Mouse (Mus musculus) c-Kit-negative CD71-positive TER-119-positive erythroid progenitor cells, embryonic 14.5 days (primary cell): ENCODE measurements around the gene Mitf.

ENCODE experiments used
- DNase-seq: peaks from one replicate; pipeline ENCODE4 v3.0.0-alpha.2; 2013; ENCODE audit warnings: low read depth, low spot score

Mitf gene

DNA sequence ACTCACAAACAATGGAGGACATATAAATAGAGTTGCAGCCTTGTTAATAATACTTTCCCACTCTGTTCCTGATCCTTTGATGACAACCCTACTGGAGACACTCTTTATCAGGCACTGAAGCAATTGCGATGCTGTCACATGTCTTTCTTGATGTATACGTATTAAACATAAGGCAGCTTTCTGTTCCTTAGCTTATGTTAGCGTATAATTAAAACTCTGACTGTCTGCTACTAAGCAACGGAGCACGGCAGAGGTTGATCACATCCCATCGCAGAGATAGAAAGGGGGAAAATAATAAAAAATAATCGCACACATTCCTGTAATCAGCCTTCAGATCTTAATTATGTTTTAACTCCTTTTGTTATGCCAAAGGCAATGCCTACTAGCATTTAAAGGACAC lies 234.9 kb downstream of the Mitf start:
- no peak for DNase-seq

DNA sequence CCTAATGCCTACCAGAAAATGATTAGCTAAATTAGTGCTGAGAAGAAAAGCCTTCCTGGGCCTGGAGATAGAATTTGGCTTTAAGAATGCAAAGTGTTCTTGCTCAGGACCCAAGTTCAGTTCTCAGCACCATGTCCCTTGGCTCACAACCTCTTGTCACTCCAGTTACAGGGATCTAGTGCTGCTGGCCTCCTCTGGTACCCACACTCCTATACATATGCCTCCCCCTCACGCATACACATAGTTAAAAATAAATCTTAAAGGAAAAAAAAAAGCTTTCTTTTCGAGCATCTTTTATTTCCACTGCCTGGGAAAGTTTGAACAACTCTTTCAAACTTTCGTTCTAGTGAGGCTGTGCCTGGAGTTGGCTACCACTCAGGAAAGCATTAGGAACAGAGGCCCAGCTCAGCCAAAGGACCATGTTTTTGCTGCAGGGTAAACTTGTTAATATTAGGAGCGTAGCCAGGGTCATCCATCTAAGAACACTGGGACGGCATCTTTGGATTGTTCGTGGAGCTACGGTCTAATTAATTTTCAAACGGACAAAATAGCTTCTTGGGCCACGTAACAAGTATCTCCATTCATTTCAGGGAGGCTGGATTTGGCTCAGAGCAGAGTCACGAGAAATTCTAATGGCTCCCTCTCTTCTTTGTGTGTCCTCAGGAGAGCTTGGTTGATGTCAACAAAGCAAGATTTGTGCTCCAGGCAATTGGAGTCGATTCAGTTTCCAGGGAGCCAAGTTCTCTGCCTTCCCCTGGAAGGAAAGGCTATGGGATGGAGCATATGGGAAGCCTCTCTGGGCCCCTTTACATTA lies 239.7 kb downstream of the Mitf start:
- DNase-seq = no peak

DNA sequence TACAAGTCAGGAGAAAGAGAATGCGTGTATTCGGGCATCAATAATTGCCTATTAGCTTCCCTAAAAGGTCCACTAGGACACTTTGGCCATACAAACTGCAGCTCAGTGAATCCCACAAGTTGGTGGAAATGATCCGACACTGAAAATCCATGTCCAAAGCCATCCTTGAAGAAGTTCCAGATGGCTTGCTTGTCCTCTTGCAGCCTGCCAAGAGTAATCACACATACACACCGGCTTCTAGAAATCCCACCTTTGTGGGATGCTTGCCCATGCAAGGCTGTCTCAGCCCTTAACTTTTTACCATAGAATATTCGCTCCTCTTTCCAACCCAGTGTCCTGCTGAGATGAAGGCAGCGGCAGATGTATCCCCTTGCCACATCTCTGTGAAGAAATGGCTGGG lies 240.9 kb downstream of the Mitf start:
- no peak for DNase-seq

GRCm38 (mm10) chr6:98048671-98049438 lies 242.0 kb downstream of the Mitf start:
- DNase-seq = no peak

DNA sequence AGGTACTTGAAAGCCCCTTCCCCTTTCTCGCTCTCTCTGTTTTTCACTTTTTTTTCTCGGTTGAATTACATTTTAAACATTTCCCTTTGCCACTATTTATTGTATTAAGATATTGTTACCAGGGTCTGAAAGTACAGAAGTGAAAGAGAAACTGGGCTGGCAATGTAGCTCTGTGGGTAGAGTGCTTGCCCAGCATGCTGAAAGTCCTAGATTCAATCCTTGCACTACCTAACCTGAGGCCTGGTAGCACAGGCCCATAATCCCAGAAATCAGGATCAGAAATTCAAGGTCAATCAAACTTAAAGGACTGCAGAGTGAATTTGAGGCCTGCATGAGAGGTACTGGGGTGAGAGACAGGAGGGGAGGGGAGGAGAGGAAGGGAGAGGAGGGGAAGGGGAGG lies 242.7 kb downstream of the Mitf start:
- no peak for DNase-seq

DNA sequence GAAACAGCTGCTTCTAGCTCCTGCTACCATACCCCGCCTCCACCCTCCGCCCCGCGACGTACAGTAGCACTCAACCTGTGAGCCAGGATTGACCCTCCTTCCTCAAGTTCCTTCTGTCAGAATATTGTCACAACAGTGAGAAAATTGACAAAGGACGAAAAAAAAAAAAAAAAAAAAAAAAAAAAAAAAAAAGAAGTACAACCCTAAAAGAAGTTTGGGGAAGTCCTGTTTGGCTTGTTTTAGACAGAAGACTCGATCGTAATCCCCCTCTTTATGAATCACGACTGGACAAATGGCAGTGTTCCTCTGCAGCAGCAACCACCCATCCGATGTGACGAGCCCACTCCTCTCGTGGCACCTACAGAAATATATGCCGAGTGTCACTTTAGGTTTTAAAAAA lies 255.0 kb downstream of the Mitf start:
- DNase-seq = no peak

GRCm38 (mm10) chr6:98064926-98065325 lies 258.1 kb downstream of the Mitf start:
- no peak for DNase-seq

DNA sequence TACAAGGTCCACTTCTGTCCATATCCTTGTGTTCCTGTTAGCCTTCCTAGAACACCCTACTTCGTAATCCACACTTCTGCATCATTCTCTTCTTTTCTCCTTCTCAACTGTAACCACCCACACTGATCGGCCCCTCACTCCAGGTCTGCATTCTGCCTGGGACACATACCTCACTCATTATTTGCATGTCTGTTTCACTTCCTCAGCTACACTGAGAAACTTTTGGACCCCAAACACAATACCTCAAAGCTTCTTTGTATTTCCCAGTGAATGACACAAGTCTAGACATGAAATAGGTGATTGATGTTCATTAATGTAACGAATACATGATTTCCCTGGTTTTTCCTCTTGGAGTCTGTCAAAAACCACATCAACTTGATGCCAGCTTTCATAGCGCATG lies 259.6 kb downstream of the Mitf start:
- no peak for DNase-seq
